Mouse (Mus musculus) E14TG2a.4 (cell line): ENCODE measurements around the gene Brinp2.

ENCODE experiments used
- CTCF ChIP-seq: conservative IDR thresholded peaks from 2 replicates; pipeline ENCODE4 v1.5.1; 2014; ENCODE audit warnings: low read length
- NANOG ChIP-seq: IDR thresholded peaks from 2 replicates; pipeline ENCODE4 v1.6.1; 2014; ENCODE audit warnings: borderline replicate concordance, low read length, mixed read lengths
- POU5F1 ChIP-seq: IDR thresholded peaks from 2 replicates; pipeline ENCODE4 v1.6.1; 2014; ENCODE audit warnings: low read length, borderline replicate concordance

- TF ChIP-seq CTCF (no peak), POU5F1 (no peak), NANOG (no peak)
These were observed 100.0 kb downstream of the Brinp2 start for GRCm38 (mm10) chr1:158255912-158256680.
